Mouse (Mus musculus): ENCODE measurements at regions not wholly inside any gene's neighbourhood (a gene's known extent, or its start where the extent isn't known, plus 50 kb on each side); places are given as distances from the start of the nearest gene placed in this dataset.
"Not testable (repeated sequence)": the region's sequence is repeated elsewhere in the genome, so short reads cannot be mapped to it uniquely, and the experiment has no call there.

DNA sequence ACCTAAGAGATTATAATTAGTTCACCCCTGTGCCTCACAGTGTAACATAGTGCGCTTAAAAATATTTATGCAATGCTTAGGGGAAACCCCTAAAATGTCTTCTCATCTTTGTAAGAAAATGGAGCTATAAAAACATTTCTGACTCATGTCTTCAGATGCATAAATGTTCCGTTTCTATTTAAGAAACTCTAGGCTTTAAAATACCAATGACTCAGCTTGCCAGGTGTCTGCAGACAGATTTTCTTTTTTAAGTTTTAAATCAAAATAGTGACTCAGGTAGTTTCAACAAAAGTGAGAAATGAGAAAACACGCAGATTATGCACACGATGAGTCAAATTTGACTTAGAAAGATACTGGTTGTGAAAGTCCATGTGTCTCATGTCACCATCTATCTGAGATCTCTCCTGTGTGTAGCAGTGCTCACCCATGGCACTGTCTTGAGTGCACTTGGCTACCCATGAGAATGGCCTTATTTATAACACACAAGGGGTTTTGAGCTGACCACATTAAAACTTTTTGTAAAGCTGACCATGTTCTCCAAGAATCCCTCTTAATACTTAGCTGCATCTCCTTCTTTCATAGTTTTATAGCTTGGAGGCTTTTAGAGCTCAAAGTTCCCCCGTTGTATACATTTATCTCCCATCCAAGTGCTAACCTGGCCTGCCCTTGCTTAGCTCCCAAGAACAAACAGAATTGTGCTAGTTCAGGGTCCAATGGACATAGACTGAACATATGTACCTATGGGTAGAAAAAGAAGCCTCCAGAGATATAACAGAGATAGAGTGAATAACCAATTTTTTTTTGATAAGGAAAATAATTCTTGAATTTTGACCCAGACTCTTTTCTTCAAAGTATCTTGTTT is 149.0 kb upstream of the Dmrta1 start:
- Histone ChIP-seq H3K27me3 (ENCODE audit: control insufficient read depth, insufficient read depth, low read length) (peaks cover 5% of the 10 kb centered on the region), H3K36me3 (ENCODE audit: control insufficient read depth, insufficient read depth, low read length) (no peaks in the 10 kb centered on the region), H3K4me1 (ENCODE audit: control insufficient read depth, insufficient read depth, insufficient read length) (no peaks in the 10 kb centered on the region), H3K4me3 (ENCODE audit: extremely low read depth, insufficient read depth, insufficient read length) (no peak overlapping the region), H3K27ac (ENCODE audit: insufficient read depth, low read length) (no peak overlapping the region)
- DNase-seq (ENCODE audit: low read depth in 1 of 2, low spot score in 2 of 2): no peak
- WGBS: 68% methylated on average over 5 of the region's 5 CpGs
- TF ChIP-seq POLR2A (IDR thresholded peaks at IDR 0.05; ENCODE audit: low read depth, low read length): no peak
- no peak for TF ChIP-seq CTCF (IDR thresholded peaks at IDR 0.05; ENCODE audit: extremely low read depth, insufficient read depth, insufficient read length, insufficient replicate concordance)

DNA sequence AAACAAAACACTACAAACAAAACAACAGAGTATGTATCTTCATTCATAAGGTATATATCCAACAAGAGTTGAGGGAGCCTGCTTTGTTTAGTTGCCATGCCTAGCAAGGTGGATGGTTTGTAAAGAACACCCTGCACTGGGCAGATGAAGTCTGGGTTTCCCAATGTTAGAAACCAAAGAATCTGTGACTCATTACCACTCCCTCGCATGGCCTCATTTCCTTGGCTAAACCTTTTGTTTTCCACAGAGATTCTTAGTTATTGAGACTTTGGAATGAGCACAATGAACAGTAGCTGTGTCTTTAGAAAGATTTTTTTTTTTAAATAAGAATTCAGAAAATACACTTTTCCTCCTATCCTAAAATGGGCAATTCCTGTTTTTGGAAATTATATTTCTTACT is 151.3 kb upstream of the Dmrta1 start:
- DNase-seq (ENCODE audit: low read depth in 1 of 2, low spot score in 2 of 2): no peak
- WGBS: 57% methylated on average over 1 of the region's 1 CpGs

GRCm38 (mm10) chr4:89527326-89527725 is 151.9 kb upstream of the Dmrta1 start:
- DNase-seq (ENCODE audit: low read depth in 1 of 2, low spot score in 2 of 2): no peak
- Histone ChIP-seq H3K27me3 (ENCODE audit: control insufficient read depth, insufficient read depth, low read length) (peaks cover 7% of the 10 kb centered on the region), H3K36me3 (ENCODE audit: control insufficient read depth, insufficient read depth, low read length) (no peaks in the 10 kb centered on the region), H3K27ac (ENCODE audit: insufficient read depth, low read length) (no peak overlapping the region), H3K4me1 (ENCODE audit: control insufficient read depth, insufficient read depth, insufficient read length) (no peaks in the 10 kb centered on the region), H3K4me3 (ENCODE audit: extremely low read depth, insufficient read depth, insufficient read length) (no peak overlapping the region)
- WGBS: 84% methylated on average over 7 of the region's 7 CpGs
- TF ChIP-seq POLR2A (IDR thresholded peaks at IDR 0.05; ENCODE audit: low read depth, low read length) (no peak), CTCF (IDR thresholded peaks at IDR 0.05; ENCODE audit: extremely low read depth, insufficient read depth, insufficient read length, insufficient replicate concordance) (no peak)

More for the DNA sequence above, 151.3 kb upstream of the Dmrta1 start:
- Histone ChIP-seq H3K4me3 (ENCODE audit: extremely low read depth, insufficient read depth, insufficient read length) (no peak overlapping the region), H3K27ac (ENCODE audit: insufficient read depth, low read length) (no peak overlapping the region), H3K27me3 (ENCODE audit: control insufficient read depth, insufficient read depth, low read length) (peaks cover 7% of the 10 kb centered on the region), H3K4me1 (ENCODE audit: control insufficient read depth, insufficient read depth, insufficient read length) (no peaks in the 10 kb centered on the region), H3K36me3 (ENCODE audit: control insufficient read depth, insufficient read depth, low read length) (no peaks in the 10 kb centered on the region)
- TF ChIP-seq POLR2A (IDR thresholded peaks at IDR 0.05; ENCODE audit: low read depth, low read length) (no peak), CTCF (IDR thresholded peaks at IDR 0.05; ENCODE audit: extremely low read depth, insufficient read depth, insufficient read length, insufficient replicate concordance) (no peak)

DNA sequence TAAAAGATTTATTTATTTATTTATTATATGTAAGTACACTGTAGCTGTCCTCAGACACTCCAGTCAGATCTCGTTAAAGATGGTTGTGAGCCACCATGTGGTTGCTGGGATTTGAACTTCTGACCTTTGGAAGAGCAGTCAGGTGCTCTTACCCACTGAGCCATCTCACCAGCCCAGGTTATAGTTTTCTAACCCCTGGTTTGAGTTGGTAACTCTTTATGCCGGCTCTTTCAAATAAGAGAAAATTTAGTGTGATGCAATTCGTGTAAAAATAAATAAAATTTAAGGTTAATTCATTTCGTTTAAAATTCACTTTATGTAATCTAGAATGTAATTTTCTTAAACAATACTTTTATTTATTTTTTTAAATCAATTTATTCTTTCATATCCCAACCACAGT is 153.7 kb upstream of the Dmrta1 start:
- WGBS: 60% methylated on average over 4 of the region's 4 CpGs
- H3K4me1 ChIP-seq (ENCODE audit: control insufficient read depth, insufficient read depth, insufficient read length); H3K27ac ChIP-seq (ENCODE audit: insufficient read depth, low read length); H3K27me3 ChIP-seq (ENCODE audit: control insufficient read depth, insufficient read depth, low read length); DNase-seq (ENCODE audit: low read depth in 1 of 2, low spot score in 2 of 2); H3K4me3 ChIP-seq (ENCODE audit: extremely low read depth, insufficient read depth, insufficient read length); H3K36me3 ChIP-seq (ENCODE audit: control insufficient read depth, insufficient read depth, low read length): not testable (repeated sequence)

- 4% methylated on average over 40 of the region's 40 CpGs for WGBS
- Histone ChIP-seq H3K4me1 (ENCODE audit: control insufficient read depth, insufficient read depth, insufficient read length) (no peaks in the 10 kb centered on the region), H3K27ac (ENCODE audit: insufficient read depth, low read length) (no peak overlapping the region), H3K36me3 (ENCODE audit: control insufficient read depth, insufficient read depth, low read length) (no peaks in the 10 kb centered on the region), H3K4me3 (ENCODE audit: extremely low read depth, insufficient read depth, insufficient read length) (peak overlapping the region; percentile 43), H3K27me3 (ENCODE audit: control insufficient read depth, insufficient read depth, low read length) (peaks cover 7% of the 10 kb centered on the region)
- TF ChIP-seq CTCF (IDR thresholded peaks at IDR 0.05; ENCODE audit: extremely low read depth, insufficient read depth, insufficient read length, insufficient replicate concordance): peak; percentile 52; the same call in 1 of the 2 replicates
- no peak for TF ChIP-seq POLR2A (IDR thresholded peaks at IDR 0.05; ENCODE audit: low read depth, low read length)
- peak; percentile 23 to 50 for DNase-seq (ENCODE audit: low read depth in 1 of 2, low spot score in 2 of 2)
Observed at GRCm38 (mm10) chr4:89524260-89525200, 154.7 kb upstream of the Dmrta1 start.

GRCm38 (mm10) chr4:89523423-89524259 is 155.6 kb upstream of the Dmrta1 start:
- Histone ChIP-seq H3K36me3 (ENCODE audit: control insufficient read depth, insufficient read depth, low read length) (no peaks in the 10 kb centered on the region), H3K4me1 (ENCODE audit: control insufficient read depth, insufficient read depth, insufficient read length) (no peaks in the 10 kb centered on the region), H3K4me3 (ENCODE audit: extremely low read depth, insufficient read depth, insufficient read length) (no peak overlapping the region), H3K27me3 (ENCODE audit: control insufficient read depth, insufficient read depth, low read length) (peaks cover 7% of the 10 kb centered on the region), H3K27ac (ENCODE audit: insufficient read depth, low read length) (no peak overlapping the region)
- no peak for DNase-seq (ENCODE audit: low read depth in 1 of 2, low spot score in 2 of 2)
- 16% methylated on average over 10 of the region's 10 CpGs for WGBS
- TF ChIP-seq CTCF (IDR thresholded peaks at IDR 0.05; ENCODE audit: extremely low read depth, insufficient read depth, insufficient read length, insufficient replicate concordance) (no peak), POLR2A (IDR thresholded peaks at IDR 0.05; ENCODE audit: low read depth, low read length) (no peak)

All from spleen, adult 2 months (tissue).